Mouse (Mus musculus) lung, embryonic 15.5 days (tissue): ENCODE measurements around the gene Capzb. TPM values are rescaled to one million over a fixed set of nuclear protein-coding genes. Genes with fewer than 3 reads are reported as not detected.

Experiments
- ATAC-seq: fragments of 200-750 bp; cut with Nextera tagmentation; 2 replicates; pipeline ENCODE4 v1.8.0; 2017; ENCODE audit warnings: moderate number of reproducible peaks, borderline replicate concordance; ENCODE audit not compliant: low FRiP score, low TSS enrichment; ENCODE audit errors: extremely low read depth
- H3K27ac ChIP-seq: fragments of 300-500 bp; sonication (generic); 2 replicates; pipeline ENCODE4 v1.5.1; 2015; ENCODE audit warnings: moderate library complexity, mild to moderate bottlenecking, inconsistent platforms
- H3K27me3 ChIP-seq: fragments of 300-500 bp; sonication (generic); 2 replicates; pipeline ENCODE4 v1.6.1; 2015; ENCODE audit warnings: inconsistent platforms
- H3K36me3 ChIP-seq: fragments of 300-500 bp; sonication (generic); 2 replicates; pipeline ENCODE4 v1.6.1; 2015; ENCODE audit warnings: inconsistent platforms
- H3K4me1 ChIP-seq: fragments of 300-500 bp; sonication (generic); 2 replicates; pipeline ENCODE4 v1.6.1; 2015; ENCODE audit warnings: inconsistent platforms
- H3K4me2 ChIP-seq: fragments of 300-500 bp; sonication (generic); 2 replicates; pipeline ENCODE4 v1.6.1; 2015; ENCODE audit warnings: inconsistent platforms, mild to moderate bottlenecking, moderate library complexity
- H3K4me3 ChIP-seq: fragments of 300-500 bp; sonication (generic); 2 replicates; pipeline ENCODE4 v1.5.1; 2015; ENCODE audit warnings: mild to moderate bottlenecking, inconsistent platforms
- H3K9ac ChIP-seq: fragments of 300-500 bp; sonication (generic); 2 replicates; pipeline ENCODE4 v1.6.1; 2015; ENCODE audit warnings: inconsistent platforms
- H3K9me3 ChIP-seq: fragments of 300-500 bp; sonication (generic); 2 replicates; pipeline ENCODE4 v1.6.1; 2016; ENCODE audit warnings: inconsistent platforms
- WGBS: fragments of 180-500 bp; shearing (Covaris S2); methylation state at CpG from one replicate; pipeline ENCODE4 v1.1.7; 2015; 5-methylcytosine and 5-hydroxymethylcytosine counted together
- polyA plus RNA-seq: library from polyadenylated mRNA; unstranded; fragments of >200 nt; fragmentation: Nextera tagmentation; extraction: Ambion mirVana; gene quantifications from 2 replicates; pipeline ENCODE4 v1.2.1, GENCODE M21; 2015

The Capzb gene
- polyA plus RNA-seq, 1 experiment from 2014 or later = 467 TPM

- H3K4me1 ChIP-seq = peaks cover 38% of the 10 kb centered on the region
- H3K9ac ChIP-seq = no peak overlapping the region
- no peaks in the 10 kb centered on the region for H3K9me3 ChIP-seq
- H3K4me3 ChIP-seq = no peak overlapping the region
- H3K4me2 ChIP-seq = no peak overlapping the region
- ATAC-seq = no peak
- H3K27me3 ChIP-seq = no peaks in the 10 kb centered on the region
- 83% methylated on average over 2 of the region's 2 CpGs for WGBS
- no peak overlapping the region for H3K27ac ChIP-seq
- H3K36me3 ChIP-seq = peaks cover 18% of the 10 kb centered on the region; the same call in 1 of the 2 replicates
Measured at GRCm38 (mm10) chr4:139245534-139245933, 52.8 kb downstream of the Capzb start.

GRCm38 (mm10) chr4:139246130-139246877 is 53.6 kb downstream of the Capzb start:
- H3K4me3 ChIP-seq = no peak overlapping the region
- no peaks in the 10 kb centered on the region for H3K9me3 ChIP-seq
- H3K27me3 ChIP-seq = no peaks in the 10 kb centered on the region
- no peak overlapping the region for H3K4me2 ChIP-seq
- peaks cover 11% of the 10 kb centered on the region; the same call in 1 of the 2 replicates for H3K36me3 ChIP-seq
- no peak overlapping the region for H3K9ac ChIP-seq
- WGBS = 68% methylated on average over 7 of the region's 7 CpGs
- ATAC-seq = no peak
- H3K27ac ChIP-seq = no peak overlapping the region
- peaks cover 46% of the 10 kb centered on the region for H3K4me1 ChIP-seq

- Histone ChIP-seq H3K4me1 (peaks cover 59% of the 10 kb centered on the region), H3K4me2 (no peak overlapping the region), H3K27me3 (no peaks in the 10 kb centered on the region), H3K9ac (no peak overlapping the region), H3K27ac (peak overlapping the region; percentile 93), H3K9me3 (no peaks in the 10 kb centered on the region), H3K36me3 (0 out of 2 replicates have a peak, but pooled peaks cover under 1% of the 10 kb centered on the region), H3K4me3 (no peak overlapping the region)
- WGBS = 62% methylated on average over 7 of the region's 7 CpGs
- ATAC-seq = no peak
Measured at GRCm38 (mm10) chr4:139247966-139248365, 55.3 kb downstream of the Capzb start.

- peak overlapping the region; percentile 93 for H3K27ac ChIP-seq
- H3K4me1 ChIP-seq = peaks cover 62% of the 10 kb centered on the region
- no peak overlapping the region for H3K4me2 ChIP-seq
- H3K36me3 ChIP-seq = no peaks in the 10 kb centered on the region
- H3K27me3 ChIP-seq = no peaks in the 10 kb centered on the region
- no peaks in the 10 kb centered on the region for H3K9me3 ChIP-seq
- H3K9ac ChIP-seq = no peak overlapping the region
- WGBS = 76% methylated on average over 5 of the region's 5 CpGs
- no peak for ATAC-seq
- H3K4me3 ChIP-seq = no peak overlapping the region
Measured at GRCm38 (mm10) chr4:139248736-139249135, 56.0 kb downstream of the Capzb start.

GRCm38 (mm10) chr4:139250043-139250442 is 57.3 kb downstream of the Capzb start:
- Histone ChIP-seq H3K27ac (peak overlapping the region; percentile 93), H3K4me2 (peak overlapping the region; percentile 16), H3K36me3 (no peaks in the 10 kb centered on the region), H3K4me3 (no peak overlapping the region), H3K27me3 (no peaks in the 10 kb centered on the region), H3K9me3 (no peaks in the 10 kb centered on the region), H3K4me1 (peaks cover 68% of the 10 kb centered on the region), H3K9ac (no peak overlapping the region)
- WGBS = 26% methylated on average over 5 of the region's 5 CpGs
- no peak for ATAC-seq

GRCm38 (mm10) chr4:139250886-139251285 is 58.2 kb downstream of the Capzb start:
- no peaks in the 10 kb centered on the region for H3K27me3 ChIP-seq
- H3K27ac ChIP-seq = peak overlapping the region; percentile 93
- no peaks in the 10 kb centered on the region; the same call in 1 of the 2 replicates for H3K36me3 ChIP-seq
- no peak overlapping the region for H3K4me3 ChIP-seq
- H3K9ac ChIP-seq = no peak overlapping the region
- ATAC-seq = no peak
- H3K9me3 ChIP-seq = no peaks in the 10 kb centered on the region
- peak overlapping the region; percentile 7; the same call in 1 of the 2 replicates for H3K4me2 ChIP-seq
- H3K4me1 ChIP-seq = peaks cover 74% of the 10 kb centered on the region
- WGBS = 43% methylated on average over 8 of the region's 8 CpGs

- H3K4me3 ChIP-seq = no peak overlapping the region
- H3K36me3 ChIP-seq = peaks cover 4% of the 10 kb centered on the region; the same call in 1 of the 2 replicates
- no peaks in the 10 kb centered on the region for H3K27me3 ChIP-seq
- peaks cover 74% of the 10 kb centered on the region for H3K4me1 ChIP-seq
- 23% methylated on average over 22 of the region's 22 CpGs for WGBS
- peak overlapping the region; percentile 93 for H3K27ac ChIP-seq
- no peak overlapping the region for H3K9ac ChIP-seq
- H3K9me3 ChIP-seq = no peaks in the 10 kb centered on the region
- peak; percentile 41; the same call in 1 of the 2 replicates for ATAC-seq
- H3K4me2 ChIP-seq = no peak overlapping the region; the same call in 1 of the 2 replicates
Measured at GRCm38 (mm10) chr4:139252051-139252760, 59.5 kb downstream of the Capzb start.

GRCm38 (mm10) chr4:139253206-139253605 is 60.5 kb downstream of the Capzb start:
- Histone ChIP-seq H3K9ac (no peak overlapping the region), H3K27ac (0 out of 2 replicates have a peak overlapping the region, but pooled peaks have one; percentile 93), H3K27me3 (no peaks in the 10 kb centered on the region), H3K4me1 (peaks cover 75% of the 10 kb centered on the region), H3K4me3 (no peak overlapping the region), H3K9me3 (no peaks in the 10 kb centered on the region), H3K36me3 (peaks cover 13% of the 10 kb centered on the region), H3K4me2 (no peak overlapping the region)
- no peak for ATAC-seq
- 74% methylated on average over 9 of the region's 9 CpGs for WGBS

- H3K9ac ChIP-seq = no peak overlapping the region
Measured at GRCm38 (mm10) chr4:139256146-139256545, 63.4 kb downstream of the Capzb start.

GRCm38 (mm10) chr4:139256708-139257107 is 64.0 kb downstream of the Capzb start:
- peak overlapping the region; percentile 4; the same call in 1 of the 2 replicates for H3K4me2 ChIP-seq
- no peaks in the 10 kb centered on the region for H3K9me3 ChIP-seq
- no peaks in the 10 kb centered on the region for H3K27me3 ChIP-seq
- WGBS = 59% methylated on average over 8 of the region's 8 CpGs
- no peak overlapping the region for H3K9ac ChIP-seq
- peak; percentile 49; the same call in 1 of the 2 replicates for ATAC-seq
- peaks cover 29% of the 10 kb centered on the region for H3K36me3 ChIP-seq
- peaks cover 49% of the 10 kb centered on the region for H3K4me1 ChIP-seq
- no peak overlapping the region for H3K4me3 ChIP-seq
- H3K27ac ChIP-seq = peak overlapping the region; percentile 90

More at GRCm38 (mm10) chr4:139256146-139256545, 63.4 kb downstream of the Capzb start:
- 57% methylated on average over 4 of the region's 4 CpGs for WGBS
- no peak overlapping the region; the same call in 1 of the 2 replicates for H3K4me2 ChIP-seq
- no peak overlapping the region for H3K4me3 ChIP-seq
- peaks cover 54% of the 10 kb centered on the region for H3K4me1 ChIP-seq
- no peaks in the 10 kb centered on the region for H3K27me3 ChIP-seq
- peak overlapping the region; percentile 90 for H3K27ac ChIP-seq
- H3K36me3 ChIP-seq = peaks cover 26% of the 10 kb centered on the region
- no peaks in the 10 kb centered on the region for H3K9me3 ChIP-seq
- 0 out of 2 replicates have a peak, but pooled peaks have one; percentile 28 for ATAC-seq

- no peaks in the 10 kb centered on the region for H3K27me3 ChIP-seq
- no peak for ATAC-seq
- peak overlapping the region; percentile 90 for H3K27ac ChIP-seq
- no peak overlapping the region for H3K4me2 ChIP-seq
- H3K36me3 ChIP-seq = peaks cover 49% of the 10 kb centered on the region
- H3K4me3 ChIP-seq = no peak overlapping the region
- no peaks in the 10 kb centered on the region for H3K9me3 ChIP-seq
- H3K4me1 ChIP-seq = peaks cover 37% of the 10 kb centered on the region
- WGBS = 62% methylated on average over 6 of the region's 6 CpGs
- no peak overlapping the region for H3K9ac ChIP-seq
Measured at GRCm38 (mm10) chr4:139258621-139259301, 66.1 kb downstream of the Capzb start.
